Mouse (Mus musculus) left cerebral cortex, postnatal 14 days (tissue): ENCODE data around the gene Gpatch2. TPM values are rescaled to one million over a fixed set of nuclear protein-coding genes. Genes with fewer than 3 reads are reported as not detected.
A peak's percentile ranks its signal among the peaks of the same experiment; 100 is the strongest.

Experiments
- DNase-seq, 2 experiments: peaks; one replicate each; pipeline ENCODE4 v3.0.0; 2021 to 2022; ENCODE audit warnings: low spot score in 2 of 2, mixed read lengths in 1 of 2
- intact Hi-C: fragments of 180-260 bp; cut with DNase I; formaldehyde crosslinking; loops from one replicate; pipeline ENCODE4 v1.15.1; 2025
- total RNA-seq, 2 experiments: library from RNA; stranded (reverse); gene quantifications; 2 replicates each; pipeline ENCODE4 v1.2.3; 2021

Gene Gpatch2
- total RNA-seq, 2 experiments from 2014 or later, result 20.3 to 20.8 TPM

DNA sequence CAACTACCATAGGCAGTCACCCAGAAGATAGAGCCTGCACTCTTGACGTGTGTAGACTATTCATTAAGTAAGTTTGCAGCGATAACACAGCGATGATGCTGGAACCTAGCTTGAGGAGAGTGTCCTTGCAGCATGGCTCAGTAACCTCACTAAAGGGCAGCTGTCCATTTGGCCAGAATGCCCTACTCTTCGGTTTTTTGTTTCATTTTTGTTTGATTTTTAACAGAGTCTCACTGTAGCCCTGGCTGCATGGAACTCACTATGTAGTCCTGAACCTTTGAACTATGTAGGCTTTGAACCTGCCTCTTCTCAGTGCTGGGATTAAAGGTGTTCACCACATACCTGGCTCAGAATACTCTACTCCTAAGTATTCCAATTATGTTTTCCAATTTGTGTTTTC lies 22.8 kb downstream of the Gpatch2 start:
- intact Hi-C loops, result no loop called here
- no peak for DNase-seq

DNA sequence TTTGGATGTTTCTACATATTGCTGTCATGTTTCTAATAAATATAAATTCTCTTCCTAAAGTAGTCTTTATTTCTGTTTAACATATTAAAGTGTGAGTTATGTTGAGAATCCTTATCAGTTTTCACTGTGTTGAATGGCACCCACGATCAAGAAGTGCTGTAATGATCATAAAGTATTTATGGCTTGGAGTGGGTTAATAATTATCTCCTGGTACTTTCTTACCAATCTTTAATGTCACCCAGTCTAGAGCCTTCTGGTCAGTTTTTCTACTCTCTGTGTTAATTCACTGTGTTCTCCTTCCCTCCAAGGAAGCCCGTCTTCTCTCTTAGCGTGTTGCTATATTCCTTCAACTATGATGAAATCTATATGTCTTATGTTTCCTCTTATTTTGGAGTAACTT lies 25.0 kb downstream of the Gpatch2 start:
- DNase-seq, result no peak
- intact Hi-C loops, result no loop called here

DNA sequence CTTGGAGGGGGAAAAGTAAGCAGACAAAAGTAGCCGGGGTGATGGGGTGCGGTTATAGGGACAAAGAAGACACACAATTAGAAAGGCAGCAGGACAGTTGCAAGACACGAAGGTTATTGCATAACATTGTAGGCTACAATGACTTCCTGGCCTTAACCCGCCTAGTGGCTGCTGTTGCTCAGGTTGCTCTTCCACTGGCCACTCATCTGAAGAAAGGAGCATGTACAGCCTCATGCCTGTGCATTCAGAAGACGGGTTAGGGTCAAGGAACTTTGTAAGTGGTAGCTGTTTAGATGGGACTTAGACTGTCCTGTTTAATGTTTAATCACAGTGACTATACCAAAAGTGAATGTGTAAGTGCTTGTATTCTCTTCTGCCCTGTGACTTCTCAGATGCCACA lies 26.0 kb downstream of the Gpatch2 start:
- intact Hi-C loops, result no loop called here
- no peak for DNase-seq

DNA sequence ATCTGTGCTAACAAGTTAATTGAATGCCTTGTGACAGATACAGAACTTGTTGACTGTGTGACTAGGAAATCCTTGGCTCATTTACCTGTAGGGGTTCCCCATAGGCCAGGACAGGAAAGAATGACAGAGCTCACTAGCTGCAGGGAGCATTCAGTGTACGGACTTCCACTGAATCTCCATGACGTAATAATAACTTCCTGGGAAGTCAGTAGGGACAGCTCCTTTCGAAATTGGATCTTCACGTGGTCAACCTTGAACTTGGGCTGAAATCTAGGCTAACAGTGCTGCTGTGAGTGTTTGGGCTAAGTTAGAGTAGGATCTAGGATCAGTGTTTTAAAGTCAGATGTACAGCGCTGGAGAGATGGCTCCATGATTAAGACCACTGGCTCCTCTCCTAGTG lies 29.4 kb downstream of the Gpatch2 start:
- DNase-seq, result no peak
- intact Hi-C loops, result no loop called here

DNA sequence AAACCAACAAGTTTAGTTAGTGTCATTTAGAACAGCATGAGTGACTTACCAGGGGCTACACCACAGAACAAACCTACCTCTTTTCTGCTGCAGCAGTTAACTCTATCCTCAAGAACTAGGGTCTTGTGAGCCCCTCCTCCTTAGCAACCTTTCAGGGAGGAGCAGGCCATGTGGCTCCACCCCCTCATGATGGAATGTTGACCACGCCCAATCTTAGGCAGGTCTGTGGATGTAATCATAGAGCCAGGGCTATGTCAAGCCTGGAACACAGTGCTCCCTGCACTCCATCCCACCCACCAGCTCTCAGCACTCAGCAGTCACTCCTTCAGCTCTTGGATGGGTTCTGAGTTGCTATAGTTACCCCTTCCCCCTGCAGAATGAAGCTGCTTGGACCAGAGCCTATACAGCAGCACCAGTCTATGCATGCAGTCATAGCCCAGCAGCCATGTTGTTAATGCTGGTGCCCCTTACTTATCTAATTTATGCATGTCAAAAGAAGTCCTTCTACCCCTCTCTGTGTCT lies 35.5 kb downstream of the Gpatch2 start:
- intact Hi-C loops, result no loop called here
- DNase-seq, result peak in 1 of 2 experiments; percentile 35

DNA sequence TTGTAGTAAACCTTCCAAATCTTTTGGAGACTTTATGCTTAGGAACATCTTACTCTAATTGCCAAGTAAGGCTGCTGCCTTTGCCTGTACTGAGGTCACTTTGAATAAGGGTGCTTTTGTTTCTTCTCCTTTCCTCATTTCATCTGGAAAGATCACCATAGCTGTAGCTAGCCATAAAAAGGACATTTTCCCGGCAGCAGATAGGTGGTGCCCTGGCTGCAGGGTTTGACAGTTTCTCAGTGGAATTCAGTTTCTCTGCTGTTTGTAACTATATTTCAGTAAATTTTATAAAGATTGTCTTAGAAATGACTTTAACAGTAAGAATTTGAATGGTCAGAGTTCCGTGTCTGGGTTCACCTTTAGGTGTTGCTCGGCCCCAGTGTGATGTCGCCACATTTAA lies 43.4 kb downstream of the Gpatch2 start:
- intact Hi-C loops, result no loop called here
- no peak for DNase-seq

DNA sequence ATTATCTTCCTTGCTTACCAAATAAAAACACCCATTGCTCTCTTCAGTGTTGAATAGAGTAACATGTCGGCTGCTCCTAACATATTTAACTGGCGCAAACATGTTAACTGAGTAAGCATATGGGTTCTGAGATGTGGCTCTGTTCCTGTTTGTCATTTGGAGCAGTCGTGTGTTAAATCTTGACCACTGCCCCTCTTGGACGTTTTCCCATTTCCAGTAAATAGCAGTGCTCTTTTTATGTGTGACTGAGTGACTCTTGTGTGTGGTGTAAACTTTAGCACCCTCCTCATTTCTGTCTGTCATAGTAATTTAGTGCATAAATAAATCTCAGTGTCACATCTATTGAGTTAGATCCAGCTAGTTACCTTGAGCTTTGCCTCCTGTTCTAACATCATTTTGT lies 52.3 kb downstream of the Gpatch2 start:
- intact Hi-C loops, result no loop called here

DNA sequence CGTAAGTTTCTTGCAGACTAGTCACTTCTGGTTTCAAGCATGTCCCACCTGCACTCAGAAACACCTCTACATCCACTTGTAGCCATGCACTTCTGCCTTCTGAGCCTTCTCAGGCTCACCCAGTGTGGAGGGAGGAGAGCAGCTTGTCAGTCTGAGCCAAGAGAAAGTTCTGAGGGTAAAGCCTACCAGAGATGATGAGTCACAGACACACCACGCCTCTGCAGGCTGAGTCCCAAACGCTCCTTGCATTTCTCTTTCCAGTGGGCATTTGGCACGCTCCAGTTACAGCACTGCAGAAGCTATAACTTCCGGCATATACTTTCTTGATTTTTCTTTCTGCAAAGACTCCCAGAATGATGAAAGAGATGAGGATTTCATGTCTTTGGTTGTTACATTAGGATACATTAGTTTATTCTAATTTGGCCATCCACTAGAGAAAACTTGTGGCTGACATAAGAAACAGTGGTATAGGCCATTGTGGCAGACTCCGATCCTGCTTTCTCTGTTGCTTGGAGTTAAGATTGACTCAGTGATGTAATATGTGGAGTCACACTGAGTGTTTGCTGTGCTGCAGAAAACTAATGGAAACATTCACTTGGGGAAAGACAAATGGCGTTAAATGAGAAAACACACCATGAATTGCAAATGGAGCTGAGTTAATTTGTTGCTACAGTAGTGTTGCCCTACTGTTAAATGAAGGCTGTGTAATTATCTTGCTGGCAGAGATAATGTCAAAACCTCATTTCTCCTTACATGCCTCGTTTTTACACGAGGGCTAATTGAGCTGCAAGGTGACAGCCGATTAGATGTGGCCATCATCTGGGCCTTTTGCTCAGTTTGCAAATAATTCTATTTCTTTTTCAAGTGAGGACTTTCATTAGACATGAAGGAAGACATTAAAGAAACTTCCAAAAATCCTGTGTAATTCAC lies 55.3 kb downstream of the Gpatch2 start:
- intact Hi-C loops, result no loop called here
- DNase-seq, result peak; percentile 62 to 75

More for the DNA sequence above, 52.3 kb downstream of the Gpatch2 start:
- DNase-seq, result no peak

DNA sequence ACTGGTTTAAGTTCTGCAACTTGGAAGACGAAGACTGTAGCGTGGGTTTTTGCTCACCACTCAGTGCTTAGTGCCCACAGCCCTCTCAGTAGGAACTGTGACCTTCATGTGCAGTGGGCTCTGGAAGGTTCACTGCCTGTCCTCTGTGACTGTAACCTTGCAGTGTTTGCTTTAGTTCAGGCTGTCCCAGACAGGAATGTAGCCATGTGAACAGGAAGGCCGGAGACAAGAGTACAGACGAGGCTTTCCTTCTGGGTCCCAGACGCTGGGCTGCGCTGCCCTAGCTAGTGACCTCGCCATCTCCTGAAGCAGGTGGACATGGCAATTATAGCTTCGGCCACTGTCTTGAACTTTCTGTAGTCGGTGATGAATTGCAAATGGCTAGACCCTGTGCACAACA lies 62.0 kb downstream of the Gpatch2 start:
- DNase-seq, result no peak
- intact Hi-C loops, result no loop called here

DNA sequence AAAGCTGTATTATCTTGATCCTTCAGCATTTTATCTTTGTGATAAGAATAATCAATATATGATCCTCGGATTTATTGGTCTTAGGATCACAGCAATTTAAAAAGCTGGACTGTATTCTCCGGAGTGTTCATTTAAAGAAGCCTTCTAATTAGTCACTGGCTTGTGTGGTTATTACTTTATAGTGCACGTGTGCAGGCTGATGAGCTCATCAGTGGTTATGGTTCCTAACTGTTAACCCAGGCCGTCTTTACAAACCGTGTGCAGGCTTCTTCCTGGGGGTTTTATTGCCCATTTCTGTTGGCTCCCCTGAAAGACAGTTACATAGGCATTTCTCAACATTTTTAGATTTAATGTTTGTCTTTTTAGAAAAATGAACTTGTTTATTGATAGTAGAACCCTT lies 63.2 kb downstream of the Gpatch2 start:
- DNase-seq, result no peak
- intact Hi-C loops, result no loop called here

DNA sequence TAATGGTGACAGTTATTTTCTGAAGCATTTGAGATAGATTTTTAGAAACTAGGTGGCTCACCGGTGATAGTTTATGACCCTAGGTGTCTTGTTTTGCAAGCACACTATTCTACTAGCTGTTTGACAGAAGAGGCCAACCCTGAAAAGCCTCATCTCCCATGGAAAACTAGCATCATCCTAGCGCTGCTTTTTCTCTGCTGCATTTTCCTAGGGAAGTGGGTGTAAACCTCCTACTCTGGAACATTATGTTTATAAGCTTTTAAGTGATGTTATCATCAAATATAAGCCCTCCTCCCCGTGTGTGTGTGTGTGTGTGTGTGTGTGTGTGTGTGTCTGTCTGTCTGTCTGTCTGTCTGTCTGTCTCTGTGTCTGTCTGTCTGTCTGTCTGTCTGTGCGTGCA lies 64.5 kb downstream of the Gpatch2 start:
- intact Hi-C loops, result no loop called here

DNA sequence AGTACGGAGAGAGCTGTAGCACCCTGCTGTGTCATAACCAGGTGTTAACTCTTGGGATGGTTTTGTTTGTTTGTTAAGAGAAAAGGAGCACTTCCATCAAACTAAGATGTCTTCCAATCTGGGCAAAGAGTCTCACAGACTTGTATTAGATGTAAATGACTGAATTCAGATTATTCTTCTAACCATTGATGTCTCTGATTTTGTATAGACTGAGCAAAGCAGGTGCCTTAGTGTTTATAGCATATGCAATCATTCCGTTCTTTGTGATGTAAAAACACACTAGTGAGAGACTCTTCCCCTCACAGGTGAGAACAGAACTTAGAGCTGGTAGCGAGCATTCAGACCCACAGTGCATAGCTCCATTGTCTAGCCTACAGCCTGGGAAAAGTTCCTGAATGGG lies 67.0 kb downstream of the Gpatch2 start:
- no peak for DNase-seq
- intact Hi-C loops, result no loop called here

More for the DNA sequence above, 64.5 kb downstream of the Gpatch2 start:
- DNase-seq, result no peak

DNA sequence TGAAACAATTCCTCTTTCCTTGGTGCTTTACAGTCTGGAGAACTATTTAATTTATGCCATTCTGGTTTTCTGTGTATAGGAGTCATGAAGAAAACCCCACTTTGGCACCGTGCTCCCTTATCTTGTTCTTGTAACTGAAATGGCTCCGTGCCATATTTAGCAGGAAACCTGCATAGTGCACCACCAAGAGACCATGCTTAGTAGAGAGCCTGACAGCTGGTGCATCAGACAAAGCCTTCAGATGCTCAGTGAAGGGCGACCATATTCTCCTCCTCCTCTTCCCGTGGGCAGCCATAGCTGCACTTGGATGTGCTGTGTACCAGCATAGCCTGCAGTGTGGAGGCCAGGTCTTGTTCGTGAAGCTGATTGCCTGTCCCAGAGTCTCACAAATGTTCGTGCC lies 67.5 kb downstream of the Gpatch2 start:
- peak in 1 of 2 experiments; percentile 38 for DNase-seq

DNA sequence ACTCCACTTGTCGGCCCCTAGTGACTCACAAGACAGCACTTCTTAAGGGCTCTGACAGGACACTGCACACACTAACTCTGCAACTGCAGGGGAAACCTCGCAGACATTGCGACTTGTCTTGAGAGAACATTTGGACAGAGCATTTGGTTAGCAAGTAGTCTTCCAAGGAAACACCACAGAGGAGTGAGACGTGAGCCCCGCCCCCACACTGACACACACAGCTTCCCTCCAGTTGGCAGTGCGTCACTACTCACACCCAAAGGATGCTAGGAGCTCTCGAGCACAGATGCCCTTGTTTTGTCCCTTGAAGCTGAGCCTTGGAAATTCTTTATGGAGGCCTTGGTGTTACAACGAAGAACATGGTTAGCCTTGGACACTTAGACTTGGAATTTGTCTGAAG lies 70.4 kb downstream of the Gpatch2 start:
- intact Hi-C loops, result no loop called here
- DNase-seq, result peak in 1 of 2 experiments; percentile 38

More for the DNA sequence above, 67.5 kb downstream of the Gpatch2 start:
- intact Hi-C loops, result no loop called here

DNA sequence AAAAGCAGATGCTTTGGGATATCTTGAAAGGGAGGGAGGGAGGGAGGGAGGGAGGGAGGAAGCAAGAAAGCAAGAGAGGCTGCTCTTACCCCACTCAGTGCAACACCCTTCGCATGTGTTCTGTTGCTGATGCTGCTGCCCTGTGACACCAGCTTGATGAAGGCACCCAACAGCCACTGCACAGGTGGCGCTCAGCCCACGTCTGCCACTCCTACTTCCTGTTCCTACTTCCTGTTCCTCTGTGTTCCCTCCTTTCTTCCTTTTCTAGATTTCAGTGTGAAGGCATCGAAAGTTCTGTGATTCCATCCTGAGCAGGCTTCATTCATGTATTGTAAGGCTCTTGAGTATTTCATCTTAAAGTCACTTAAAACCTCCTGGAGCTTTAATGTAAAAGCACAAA lies 71.1 kb downstream of the Gpatch2 start:
- intact Hi-C loops, result no loop called here
- no peak for DNase-seq

DNA sequence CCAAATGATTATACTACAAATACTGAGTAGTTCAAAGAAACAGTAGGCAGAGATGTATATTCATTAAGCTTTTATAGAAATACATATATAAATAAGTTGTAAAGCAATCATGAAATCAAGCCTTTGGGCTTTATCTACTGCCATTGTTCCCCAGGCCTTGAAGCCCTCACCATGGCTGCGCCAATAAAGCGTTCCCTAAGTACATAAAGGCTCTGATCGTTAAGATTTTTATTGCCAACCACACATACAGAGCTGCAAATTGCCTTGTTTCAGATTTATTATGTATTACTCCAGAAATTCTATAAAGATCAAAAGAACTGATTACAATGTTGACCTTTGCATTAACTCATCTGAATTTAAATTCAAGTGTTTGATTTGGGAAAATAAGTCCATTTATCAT lies 71.6 kb downstream of the Gpatch2 start:
- no peak for DNase-seq
- intact Hi-C loops, result no loop called here

DNA sequence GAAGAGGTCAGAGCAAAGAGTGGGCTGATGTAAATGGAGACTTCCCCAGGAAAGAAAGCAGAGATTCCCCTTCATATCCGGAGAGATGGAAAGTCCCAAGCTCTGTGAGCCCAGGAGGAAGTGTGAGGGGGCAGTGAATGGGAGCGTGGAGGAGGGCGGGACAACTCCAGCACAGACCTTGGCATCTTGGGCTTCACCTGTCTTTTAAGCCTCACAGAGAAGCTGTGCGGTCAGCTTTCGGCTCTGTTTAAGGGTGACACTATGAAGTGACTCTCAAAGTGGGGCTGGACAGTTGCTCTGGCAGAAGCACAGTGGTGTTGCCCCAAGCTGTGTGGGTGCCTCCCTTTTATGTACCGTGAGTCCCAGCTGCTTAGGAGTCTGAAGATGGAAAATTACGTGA lies 74.9 kb downstream of the Gpatch2 start:
- no peak for DNase-seq
- intact Hi-C loops, result no loop called here

DNA sequence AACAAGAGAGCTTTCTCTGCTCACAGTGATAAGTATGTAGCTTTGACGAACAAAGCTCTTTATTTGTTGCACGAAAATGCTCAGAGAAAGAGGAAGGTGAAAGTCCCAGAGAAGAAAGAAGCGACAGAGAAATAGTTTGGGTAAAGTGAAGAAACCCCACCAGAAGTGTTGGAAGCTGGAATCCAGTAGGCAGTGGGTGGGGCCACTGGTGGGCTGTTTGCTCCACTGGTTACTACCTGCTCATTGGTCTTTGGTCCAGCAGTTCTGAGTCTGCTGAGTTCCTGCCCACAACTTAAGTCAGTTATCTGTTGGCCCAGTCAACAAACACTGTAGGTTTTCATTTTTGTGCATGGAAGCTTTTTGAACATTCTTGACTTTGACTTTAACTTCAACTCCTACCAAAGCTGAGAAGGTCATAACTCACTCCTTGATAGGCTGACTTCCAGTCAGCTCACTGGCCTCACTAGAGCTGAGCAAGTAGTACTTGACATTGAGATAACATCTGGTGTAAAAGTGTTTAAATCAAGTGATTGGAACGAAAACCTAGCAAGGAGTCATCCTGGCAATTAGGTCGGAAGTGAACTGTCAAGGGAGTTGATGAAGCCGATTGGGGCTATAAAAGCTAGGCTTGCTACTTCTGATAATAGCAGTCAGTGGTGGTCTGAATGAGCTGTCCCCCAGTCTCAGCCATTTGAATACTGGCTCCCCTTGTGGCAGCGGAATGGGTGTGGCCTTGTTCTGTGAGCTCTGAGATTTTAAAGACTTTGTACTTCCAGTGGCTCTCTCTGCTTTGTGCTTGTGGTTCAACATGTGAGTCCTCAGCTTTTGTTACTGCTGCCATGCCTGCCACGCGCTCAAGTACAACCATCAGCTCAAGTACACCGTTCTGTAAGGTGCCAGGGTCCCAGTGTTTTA lies 76.4 kb downstream of the Gpatch2 start:
- DNase-seq, result no peak
- intact Hi-C loops, result no loop called here

DNA sequence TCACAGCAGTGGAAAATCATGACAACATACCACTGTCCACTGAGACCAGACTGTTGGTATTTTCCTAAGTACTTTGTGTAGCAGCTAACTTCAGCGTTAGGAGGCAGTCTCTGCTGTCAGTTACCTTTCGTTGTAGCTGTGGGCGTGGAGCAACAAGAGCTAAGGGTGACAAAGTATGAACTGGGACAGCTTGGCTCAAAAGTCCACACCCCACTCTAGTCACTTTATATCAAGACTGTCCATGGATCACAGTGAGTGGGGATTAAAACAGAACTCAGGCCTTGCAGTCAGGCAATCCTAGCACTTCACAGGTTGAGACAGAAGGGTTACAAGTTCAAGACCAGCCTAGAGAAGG lies 77.1 kb downstream of the Gpatch2 start:
- no peak for DNase-seq
- intact Hi-C loops, result no loop called here

DNA sequence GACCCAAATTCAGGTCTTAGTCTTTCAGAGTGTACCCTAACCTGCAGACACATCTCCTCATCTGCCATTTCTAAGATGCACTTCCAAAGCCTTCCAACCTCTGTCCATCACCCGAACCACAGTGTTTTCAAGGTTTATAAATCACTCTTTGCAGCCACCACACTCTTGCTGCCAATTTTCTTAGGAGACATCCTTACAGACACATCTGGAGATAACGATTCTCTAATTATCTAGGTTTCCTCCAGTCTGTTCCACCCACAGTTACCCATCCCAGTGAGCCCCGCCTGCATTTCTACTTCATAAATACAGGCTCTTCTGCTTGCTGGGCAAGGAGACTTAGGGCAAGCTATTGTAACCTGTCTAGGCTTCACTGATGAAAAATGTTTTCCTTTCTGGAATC lies 77.9 kb downstream of the Gpatch2 start:
- DNase-seq, result no peak

More for the DNA sequence above, 77.9 kb downstream of the Gpatch2 start:
- intact Hi-C loops, result no loop called here
